Mouse (Mus musculus): ENCODE results near the gene Elmo3. TPM values are rescaled to one million over a fixed set of nuclear protein-coding genes. Genes with fewer than 3 reads are reported as not detected.
A peak's percentile ranks its signal among the peaks of the same experiment; 100 is the strongest.
"Not testable (repeated sequence)": the region's sequence is repeated elsewhere in the genome, so short reads cannot be mapped to it uniquely, and the experiment has no call there.

Gene Elmo3
- polyA plus RNA-seq, 1 experiment from 2014 or later = 18.3 TPM

GRCm38 (mm10) chr8:105282239-105282638, 23.2 kb upstream of the Elmo3 start:
- Histone ChIP-seq H3K36me3 (no peaks in the 10 kb centered on the region), H3K4me3 (replicated peaks) (no peak overlapping the region), H3K9me3 (no peaks in the 10 kb centered on the region), H3K27me3 (replicated peaks) (peaks cover 28% of the 10 kb centered on the region), H3K4me1 (replicated peaks) (peaks cover 10% of the 10 kb centered on the region), H3K4me2 (replicated peaks) (no peak overlapping the region), H3K9ac (no peak overlapping the region), H3K27ac (no peak overlapping the region)
- WGBS = 87% methylated on average over 4 of the region's 4 CpGs
- no peak for ATAC-seq

GRCm38 (mm10) chr8:105283074-105283473, 22.3 kb upstream of the Elmo3 start:
- WGBS = 33% methylated on average over 23 of the region's 23 CpGs

DNA sequence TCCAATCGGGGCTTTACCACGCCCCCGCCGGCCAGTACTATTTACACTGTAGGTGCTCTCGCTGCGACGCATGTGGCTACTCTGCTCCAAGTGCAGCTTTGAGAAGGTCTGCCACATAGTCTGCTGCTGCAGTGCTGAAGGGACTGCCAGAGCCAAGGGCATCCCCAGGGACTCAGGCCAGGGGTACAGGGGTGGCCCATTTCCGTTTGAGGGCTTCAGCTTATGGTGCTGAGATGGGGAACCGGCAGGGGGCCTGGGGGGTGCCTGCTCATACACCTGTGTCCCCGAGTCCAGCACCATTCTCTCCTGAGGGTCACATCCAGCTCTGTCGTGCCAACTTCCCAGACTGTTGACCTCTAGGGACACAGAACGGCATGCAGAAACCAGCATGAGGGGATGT, 19.9 kb upstream of the Elmo3 start:
- Histone ChIP-seq H3K4me2 (replicated peaks) (no peak overlapping the region), H3K4me1 (replicated peaks) (peaks cover 7% of the 10 kb centered on the region), H3K4me3 (replicated peaks) (no peak overlapping the region), H3K27ac (no peak overlapping the region), H3K9me3 (no peaks in the 10 kb centered on the region), H3K9ac (no peak overlapping the region), H3K27me3 (replicated peaks) (peaks cover 7% of the 10 kb centered on the region), H3K36me3 (no peaks in the 10 kb centered on the region)
- 54% methylated on average over 12 of the region's 12 CpGs for WGBS
- no peak for ATAC-seq

More at GRCm38 (mm10) chr8:105283074-105283473, 22.3 kb upstream of the Elmo3 start:
- H3K27me3 ChIP-seq (replicated peaks) = peaks cover 20% of the 10 kb centered on the region
- H3K4me3 ChIP-seq (replicated peaks) = no peak overlapping the region
- no peak overlapping the region for H3K9ac ChIP-seq
- no peaks in the 10 kb centered on the region for H3K36me3 ChIP-seq
- peaks cover 10% of the 10 kb centered on the region for H3K4me1 ChIP-seq (replicated peaks)
- H3K27ac ChIP-seq = no peak overlapping the region
- ATAC-seq = peak; percentile 80
- H3K4me2 ChIP-seq (replicated peaks) = no peak overlapping the region
- H3K9me3 ChIP-seq = no peaks in the 10 kb centered on the region

DNA sequence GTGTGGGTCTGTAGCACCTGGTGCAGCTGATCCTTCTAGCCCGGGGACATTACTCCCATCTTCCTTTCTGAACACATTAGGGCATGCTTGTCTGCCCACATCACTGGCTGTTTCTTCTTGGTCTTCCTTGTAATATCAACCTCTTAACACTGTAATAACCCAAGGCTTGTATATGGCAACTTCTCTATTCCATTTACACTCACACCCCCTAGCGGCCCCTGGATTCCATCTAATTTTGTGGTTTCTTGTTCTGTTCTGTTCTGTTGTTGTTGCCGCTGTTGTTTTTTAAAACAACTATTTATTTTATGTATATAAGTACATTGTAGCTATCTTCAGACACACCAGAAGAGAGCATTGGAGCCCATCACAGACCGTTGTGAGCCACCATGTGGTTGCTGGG, 18.5 kb upstream of the Elmo3 start:
- Histone ChIP-seq H3K27ac (no peak overlapping the region), H3K9me3 (no peaks in the 10 kb centered on the region), H3K36me3 (no peaks in the 10 kb centered on the region), H3K4me3 (replicated peaks) (no peak overlapping the region), H3K9ac (no peak overlapping the region), H3K4me1 (replicated peaks) (peaks cover 11% of the 10 kb centered on the region), H3K4me2 (replicated peaks) (no peak overlapping the region), H3K27me3 (replicated peaks) (peaks cover 11% of the 10 kb centered on the region)
- WGBS = 83% methylated on average over 4 of the region's 4 CpGs
- no peak for ATAC-seq

- H3K9me3 ChIP-seq = no peaks in the 10 kb centered on the region
- H3K4me3 ChIP-seq (replicated peaks) = no peak overlapping the region
- no peaks in the 10 kb centered on the region for H3K36me3 ChIP-seq
- peaks cover 11% of the 10 kb centered on the region for H3K27me3 ChIP-seq (replicated peaks)
- peak overlapping the region; percentile 86; the same call in 1 of the 2 replicates for H3K4me2 ChIP-seq (replicated peaks)
- peaks cover 11% of the 10 kb centered on the region for H3K4me1 ChIP-seq (replicated peaks)
- no peak for ATAC-seq
- 86% methylated on average over 5 of the region's 5 CpGs for WGBS
- H3K27ac ChIP-seq = no peak overlapping the region
- no peak overlapping the region for H3K9ac ChIP-seq
These were observed 17.2 kb upstream of the Elmo3 start for GRCm38 (mm10) chr8:105288231-105288630.

DNA sequence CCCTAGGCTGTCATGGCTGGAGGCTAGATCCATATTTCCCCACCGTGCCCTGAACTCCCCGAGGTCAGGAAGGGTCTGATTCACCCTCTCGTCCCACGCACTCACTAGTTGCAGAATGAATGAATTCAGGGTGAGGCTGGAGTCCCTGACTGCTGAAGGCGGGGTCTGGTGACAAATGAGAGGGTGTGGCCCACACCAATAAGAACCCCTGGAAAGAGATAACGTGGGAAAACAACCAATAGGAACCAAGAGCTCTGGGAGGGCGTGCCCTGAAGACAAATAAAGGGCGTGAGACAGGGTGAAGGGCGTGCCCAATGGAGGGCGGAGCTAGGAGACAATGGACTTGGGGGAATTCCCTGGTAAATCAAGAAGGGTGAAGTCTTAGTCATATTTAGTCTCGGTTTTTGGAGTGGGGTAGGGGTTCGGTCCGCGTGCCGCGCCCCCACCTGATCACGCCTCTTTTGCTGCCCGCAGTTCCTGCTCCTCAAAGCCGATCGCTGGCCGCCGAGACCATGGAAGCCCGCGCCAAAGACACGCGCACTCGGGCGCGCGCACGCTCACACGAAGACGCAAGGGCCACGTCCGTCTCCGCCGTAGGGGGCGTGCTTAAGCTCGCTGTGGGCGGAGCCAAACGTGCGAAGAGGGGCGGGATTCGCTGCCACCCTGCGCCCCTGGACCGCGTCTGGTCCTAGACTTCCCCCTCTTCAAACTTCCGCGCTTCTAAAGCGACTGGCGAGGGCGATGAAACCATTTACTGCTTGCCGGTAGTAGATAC, 16.3 kb upstream of the Elmo3 start:
- Histone ChIP-seq H3K4me3 (replicated peaks) (peak overlapping the region; percentile 48), H3K27me3 (replicated peaks) (peaks cover 11% of the 10 kb centered on the region), H3K9ac (peak overlapping the region; percentile 38; the same call in 1 of the 2 replicates), H3K36me3 (no peaks in the 10 kb centered on the region), H3K4me1 (replicated peaks) (peaks cover 11% of the 10 kb centered on the region), H3K27ac (peak overlapping the region; percentile 56; the same call in 1 of the 2 replicates), H3K9me3 (no peaks in the 10 kb centered on the region), H3K4me2 (replicated peaks) (peak overlapping the region; percentile 86)
- ATAC-seq = peak; percentile 95
- under 1% methylated on average over 53 of the region's 53 CpGs for WGBS

DNA sequence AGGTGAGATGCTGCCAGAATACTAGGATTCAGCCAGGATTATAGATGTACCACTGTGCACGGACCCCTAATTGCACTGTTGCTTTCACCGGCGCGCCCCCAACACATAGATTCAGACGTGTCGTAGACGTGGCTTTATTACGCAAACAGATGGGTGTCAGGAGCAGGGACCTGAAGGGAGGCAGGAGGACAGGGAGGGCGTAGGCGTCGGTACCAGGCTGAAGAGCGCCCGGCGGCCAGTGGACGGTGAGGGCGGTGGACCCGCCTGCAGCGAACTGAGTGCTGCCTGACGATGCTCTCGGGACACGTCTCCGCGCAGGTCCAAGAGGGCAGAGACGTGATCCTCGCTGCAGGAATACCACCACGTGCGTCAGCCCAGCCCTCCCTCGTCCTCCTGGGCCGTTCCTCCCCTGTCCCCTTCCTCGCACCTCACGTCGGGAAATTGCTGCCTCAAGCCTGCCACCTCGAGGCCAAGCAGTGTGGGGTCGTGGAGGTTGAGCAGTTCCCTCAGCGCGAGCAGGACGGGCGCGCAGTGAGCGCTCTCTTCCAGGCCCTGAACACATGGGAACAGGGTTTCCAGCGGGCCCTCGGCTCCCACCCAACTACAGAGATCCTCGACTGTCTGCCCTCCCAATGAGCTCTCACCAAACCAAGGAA, 15.5 kb upstream of the Elmo3 start, which contains the start of gene 4931428F04Rik:
TSS of gene 4931428F04Rik (minus strand) at position 60 of the 656 bp plus-strand sequence.
- peak; percentile 30 for ATAC-seq
- Histone ChIP-seq H3K4me1 (replicated peaks) (peaks cover 11% of the 10 kb centered on the region), H3K4me3 (replicated peaks) (peak within 1 kb of the TSS; percentile 48), H3K9me3 (no peaks in the 10 kb centered on the region), H3K36me3 (no peaks in the 10 kb centered on the region), H3K9ac (peak within 1 kb of the TSS; percentile 38; the same call in 1 of the 2 replicates), H3K27ac (peak within 1 kb of the TSS; percentile 56; the same call in 1 of the 2 replicates), H3K27me3 (replicated peaks) (peaks cover 11% of the 10 kb centered on the region), H3K4me2 (replicated peaks) (peak within 1 kb of the TSS; percentile 86)
- WGBS = 1% methylated on average over 43 of the region's 43 CpGs

GRCm38 (mm10) chr8:105290554-105291314, 14.7 kb upstream of the Elmo3 start:
- Histone ChIP-seq H3K27me3 (replicated peaks) (peaks cover 11% of the 10 kb centered on the region), H3K36me3 (no peaks in the 10 kb centered on the region), H3K4me3 (replicated peaks) (peak overlapping the region; percentile 48; the same call in 1 of the 2 replicates), H3K4me2 (replicated peaks) (peak overlapping the region; percentile 86), H3K27ac (no peak overlapping the region), H3K9ac (no peak overlapping the region), H3K9me3 (no peaks in the 10 kb centered on the region), H3K4me1 (replicated peaks) (peaks cover 11% of the 10 kb centered on the region)
- no peak for ATAC-seq
- WGBS = 7% methylated on average over 31 of the region's 31 CpGs

GRCm38 (mm10) chr8:105291364-105291763, 14.0 kb upstream of the Elmo3 start:
- not testable (repeated sequence) for H3K9me3 ChIP-seq; H3K27ac ChIP-seq; H3K4me2 ChIP-seq (replicated peaks); ATAC-seq; H3K36me3 ChIP-seq; H3K9ac ChIP-seq; H3K4me3 ChIP-seq (replicated peaks)
- Histone ChIP-seq H3K27me3 (replicated peaks) (peaks cover 11% of the 10 kb centered on the region), H3K4me1 (replicated peaks) (peaks cover 11% of the 10 kb centered on the region)
- 85% methylated on average over 8 of the region's 8 CpGs for WGBS

GRCm38 (mm10) chr8:105291802-105292201, 13.6 kb upstream of the Elmo3 start:
- 69% methylated on average over 3 of the region's 3 CpGs for WGBS
- not testable (repeated sequence) for H3K36me3 ChIP-seq, ATAC-seq

DNA sequence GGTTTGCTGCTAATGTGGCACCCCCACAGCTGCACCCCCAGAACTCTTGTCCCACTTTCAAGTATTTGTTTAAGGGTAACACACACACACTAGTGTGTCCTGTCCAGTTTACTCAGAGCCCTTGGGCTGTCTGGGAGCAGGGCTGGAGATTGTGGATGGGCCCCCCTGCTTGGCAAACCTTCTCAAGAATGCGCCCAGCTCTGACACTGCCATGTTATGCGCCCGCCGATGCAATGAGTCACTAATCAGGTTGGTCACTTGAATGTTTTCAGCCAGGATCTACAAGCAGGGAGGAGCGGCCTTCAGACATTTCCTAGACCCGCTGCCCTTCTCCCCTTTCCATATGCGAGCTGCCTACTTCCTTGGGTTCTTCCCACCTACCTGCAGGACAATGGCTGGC, 12.9 kb upstream of the Elmo3 start:
- no peak overlapping the region for H3K9ac ChIP-seq
- H3K36me3 ChIP-seq = no peaks in the 10 kb centered on the region
- no peaks in the 10 kb centered on the region for H3K9me3 ChIP-seq
- peaks cover 11% of the 10 kb centered on the region for H3K27me3 ChIP-seq (replicated peaks)
- H3K4me2 ChIP-seq (replicated peaks) = no peak overlapping the region
- no peak overlapping the region for H3K27ac ChIP-seq
- WGBS = 82% methylated on average over 7 of the region's 7 CpGs
- no peak overlapping the region for H3K4me3 ChIP-seq (replicated peaks)
- peaks cover 11% of the 10 kb centered on the region for H3K4me1 ChIP-seq (replicated peaks)
- ATAC-seq = no peak

More at GRCm38 (mm10) chr8:105291802-105292201, 13.6 kb upstream of the Elmo3 start:
- not testable (repeated sequence) for H3K9me3 ChIP-seq; H3K4me3 ChIP-seq (replicated peaks); H3K9ac ChIP-seq; H3K27ac ChIP-seq; H3K4me2 ChIP-seq (replicated peaks)
- peaks cover 11% of the 10 kb centered on the region for H3K4me1 ChIP-seq (replicated peaks)
- peaks cover 11% of the 10 kb centered on the region for H3K27me3 ChIP-seq (replicated peaks)

DNA sequence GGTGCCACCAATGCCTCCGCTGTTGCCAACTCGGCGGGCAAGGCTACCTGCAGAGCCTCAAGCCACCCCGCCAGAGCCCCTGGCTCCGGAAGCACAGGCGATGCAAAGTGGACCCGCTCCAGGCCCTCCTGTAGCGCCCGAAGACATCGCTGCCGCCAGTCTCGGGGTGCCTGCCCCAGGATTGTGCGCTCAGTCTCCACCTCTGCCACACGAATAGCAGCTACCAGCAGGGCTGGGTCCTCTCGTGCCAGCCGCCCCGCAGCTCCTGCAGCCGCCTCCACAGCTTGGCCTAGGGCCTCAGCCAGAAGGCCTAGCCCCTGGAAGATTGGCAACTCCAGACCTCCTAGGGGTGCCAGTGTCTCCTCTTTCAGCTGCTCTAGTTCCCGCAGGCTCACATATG, 12.0 kb upstream of the Elmo3 start:
- H3K4me2 ChIP-seq (replicated peaks) = no peak overlapping the region

More for the DNA sequence above, 12.0 kb upstream of the Elmo3 start:
- H3K27ac ChIP-seq = no peak overlapping the region
- no peaks in the 10 kb centered on the region for H3K9me3 ChIP-seq
- H3K36me3 ChIP-seq = no peaks in the 10 kb centered on the region
- no peak for ATAC-seq
- no peak overlapping the region for H3K4me3 ChIP-seq (replicated peaks)
- H3K4me1 ChIP-seq (replicated peaks) = peaks cover 14% of the 10 kb centered on the region
- 70% methylated on average over 19 of the region's 19 CpGs for WGBS
- H3K27me3 ChIP-seq (replicated peaks) = peaks cover 11% of the 10 kb centered on the region
- no peak overlapping the region for H3K9ac ChIP-seq
